Mouse (Mus musculus) myocyte (in vitro differentiated cells): ENCODE results near the gene Gm10570.

ENCODE experiments used
- MAX ChIP-seq: IDR thresholded peaks from one replicate; pipeline ENCODE4 v1.6.1; 2011; ENCODE audit warnings: low read depth, mild to moderate bottlenecking, control low read depth
- POLR2A ChIP-seq: IDR thresholded peaks from one replicate; pipeline ENCODE4 v1.6.1; 2011; ENCODE audit warnings: low read depth, mild to moderate bottlenecking, control low read depth, moderate library complexity; ENCODE audit not compliant: insufficient read length
- SRF ChIP-seq: IDR thresholded peaks from one replicate; pipeline ENCODE4 v1.6.1; 2011; ENCODE audit warnings: low read depth; ENCODE audit not compliant: control insufficient read depth, insufficient read length
- USF1 ChIP-seq: IDR thresholded peaks from one replicate; pipeline ENCODE4 v1.6.1; 2011; ENCODE audit warnings: low read depth, mild to moderate bottlenecking, control low read depth, moderate library complexity

DNA sequence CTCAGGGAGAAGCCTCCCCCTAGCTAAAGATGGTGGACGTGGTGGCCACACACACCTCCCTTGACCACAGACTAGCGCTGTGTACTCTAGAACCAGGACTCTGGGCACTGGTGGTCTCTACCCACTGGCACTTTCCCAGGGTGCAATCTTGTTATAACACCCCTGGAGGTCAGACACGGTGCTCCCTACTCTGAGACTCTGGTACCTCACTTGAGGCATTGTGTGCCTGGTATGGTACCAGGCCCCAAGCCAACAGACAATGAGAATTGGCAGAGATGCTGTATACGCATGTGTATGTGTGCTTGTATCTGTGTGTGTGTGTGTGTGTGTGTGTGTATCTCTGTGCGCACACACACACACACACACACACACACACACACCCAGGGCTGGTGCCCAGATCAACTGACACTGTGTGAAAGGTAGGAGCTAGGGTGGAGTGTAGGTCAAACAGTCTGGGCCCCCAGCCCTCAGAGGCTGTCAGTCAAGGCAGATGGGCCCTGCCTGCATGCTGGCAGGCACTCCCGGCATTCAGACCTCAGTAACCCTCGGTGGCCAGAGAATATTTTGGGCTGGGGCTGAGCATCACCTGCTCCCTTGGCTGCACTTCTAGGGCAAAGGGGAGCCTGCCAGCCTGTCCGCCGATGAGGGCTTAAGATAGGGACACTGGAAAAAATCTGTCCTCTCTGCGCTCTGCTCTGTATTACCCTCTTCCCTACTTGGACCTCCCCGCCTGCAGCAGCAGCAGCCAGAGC, 9.4 kb downstream of the Gm10570 start:
- TF ChIP-seq POLR2A, result no peak
- no peak for TF ChIP-seq USF1
- no peak for TF ChIP-seq SRF
- TF ChIP-seq MAX, result no peak
